Mouse (Mus musculus): ENCODE data around the gene Bpifb2.

The Bpifb2 gene

GRCm38 (mm10) chr2:153931125-153931524, 56.3 kb downstream of the Bpifb2 start:
- no peak for DNase-seq (ENCODE audit: low spot score)

- DNase-seq (ENCODE audit: low spot score) = no peak
Measured at GRCm38 (mm10) chr2:153933311-153933710, 58.5 kb downstream of the Bpifb2 start.

- no peak for DNase-seq (ENCODE audit: low spot score)
Measured at GRCm38 (mm10) chr2:153935348-153935747, 60.5 kb downstream of the Bpifb2 start.

GRCm38 (mm10) chr2:153937843-153938242, 63.0 kb downstream of the Bpifb2 start, which contains the start of gene Bpifb4:
Bpifb4 (plus strand) TSS chr2:153938212.
- DNase-seq (ENCODE audit: low spot score) = no peak

GRCm38 (mm10) chr2:153943537-153943936, 68.7 kb downstream of the Bpifb2 start:
- DNase-seq (ENCODE audit: low spot score) = peak; percentile 47

- DNase-seq (ENCODE audit: low spot score) = no peak
Measured at GRCm38 (mm10) chr2:153944567-153944966, 69.7 kb downstream of the Bpifb2 start.
